Mouse (Mus musculus) ES-E14 (cell line): ENCODE results near the gene Ldlrad3. TPM values are rescaled to one million over a fixed set of nuclear protein-coding genes. Genes with fewer than 3 reads are reported as not detected.
A peak's percentile ranks its signal among the peaks of the same experiment; 100 is the strongest.

Experiments used
- DNase-seq: peaks from one replicate; pipeline ENCODE4 v3.0.0-alpha.2; 2013; ENCODE audit warnings: low read depth, low spot score
- H3K27ac ChIP-seq: 2 replicates; pipeline ENCODE4 v1.5.1; 2012; ENCODE audit warnings: low read depth, mild to moderate bottlenecking, low read length, moderate library complexity, mixed read lengths; ENCODE audit not compliant: poor library complexity, insufficient read depth, severe bottlenecking
- H3K36me3 ChIP-seq: 2 replicates; pipeline ENCODE4 v1.6.1; 2012; ENCODE audit warnings: mild to moderate bottlenecking, low read length, moderate library complexity, mixed read lengths; ENCODE audit not compliant: control insufficient read depth, poor library complexity, insufficient read depth, severe bottlenecking
- H3K4me1 ChIP-seq, 2 experiments: fragments of 150-350 bp in 1 of 2; sonication (generic) in 1 of 2; 2 replicates each; pipeline ENCODE4 v1.6.1; 2012; ENCODE audit warnings: low read length in 2 of 2, mild to moderate bottlenecking in 1 of 2, mixed read lengths in 1 of 2; ENCODE audit not compliant: control insufficient read depth in 2 of 2, insufficient read depth in 2 of 2, poor library complexity in 1 of 2
- H3K4me3 ChIP-seq, 2 experiments: fragments of 150-350 bp in 1 of 2; sonication (generic) in 1 of 2; 2 replicates each; pipeline ENCODE4 v1.5.1; 2012; ENCODE audit warnings: low read length in 2 of 2, low read depth in 1 of 2, mild to moderate bottlenecking in 1 of 2, mixed read lengths in 1 of 2; ENCODE audit not compliant: insufficient read depth in 1 of 2, poor library complexity in 1 of 2, severe bottlenecking in 1 of 2
- H3K9ac ChIP-seq: 2 replicates; pipeline ENCODE4 v1.6.1; 2012; ENCODE audit warnings: low read depth, mild to moderate bottlenecking, low read length, mixed read lengths; ENCODE audit not compliant: poor library complexity, insufficient read depth, severe bottlenecking
- H3K9me3 ChIP-seq: fragments of 150-350 bp; sonication (generic); 2 replicates; pipeline ENCODE4 v1.6.1; 2012; ENCODE audit warnings: low read depth, mild to moderate bottlenecking, low read length; ENCODE audit not compliant: control insufficient read depth, insufficient read depth
- CHD2 ChIP-seq: IDR thresholded peaks from 2 replicates; pipeline ENCODE4 v1.6.1; 2014; ENCODE audit warnings: mild to moderate bottlenecking, low read depth, low read length, inconsistent platforms
- HCFC1 ChIP-seq: IDR thresholded peaks from 2 replicates; pipeline ENCODE4 v1.6.1; 2012; ENCODE audit warnings: low read length, inconsistent platforms, borderline replicate concordance; ENCODE audit not compliant: insufficient read depth
- MAFK ChIP-seq: IDR thresholded peaks from 2 replicates; pipeline ENCODE4 v1.6.1; 2014; ENCODE audit warnings: mild to moderate bottlenecking, low read depth, low read length, inconsistent platforms; ENCODE audit not compliant: insufficient read depth
- ZC3H11A ChIP-seq: IDR thresholded peaks from 2 replicates; pipeline ENCODE4 v1.6.1; 2012; ENCODE audit warnings: low read depth, mild to moderate bottlenecking, inconsistent platforms, low read length, borderline replicate concordance
- ZNF384 ChIP-seq: IDR thresholded peaks from 2 replicates; pipeline ENCODE4 v1.6.1; 2012; ENCODE audit warnings: low read depth, low read length, inconsistent platforms
- in situ Hi-C, 2 experiments: fragments of 600-800 bp; cut with MboI; formaldehyde crosslinking; loops; one replicate each; pipeline ENCODE4 v1.15.1; 2025; ENCODE audit warnings: low sequenced_read_pairs in 2 of 2, inconsistent platforms in 1 of 2; ENCODE audit not compliant: unreplicated experiment in 2 of 2
- total RNA-seq: library from RNA; depleted of rRNA; stranded (reverse); fragments of 300-350 nt; gene quantifications from 2 replicates; pipeline ENCODE4 v1.2.3, GENCODE M21; 2012

Ldlrad3 gene
- total RNA-seq, 1 experiment = 27.1 TPM

GRCm38 (mm10) chr2:102014538-102015113 lies 171.6 kb downstream of the Ldlrad3 start:
- Histone ChIP-seq H3K4me3 (no peak overlapping the region), H3K9me3 (no peaks in the 10 kb centered on the region), H3K36me3 (no peaks in the 10 kb centered on the region), H3K27ac (no peak overlapping the region), H3K4me1 (no peaks in the 10 kb centered on the region), H3K9ac (no peak overlapping the region)
- TF ChIP-seq CHD2 (no peak), HCFC1 (no peak), ZC3H11A (no peak)
- DNase-seq = no peak
- in situ Hi-C loops = no loop called here

- H3K4me1 ChIP-seq = peaks cover under 1% of the 10 kb centered on the region in 2 experiments; a peak in 1 of 4 replicates
- in situ Hi-C loops = no loop called here
- no peaks in the 10 kb centered on the region for H3K36me3 ChIP-seq
- no peaks in the 10 kb centered on the region for H3K9me3 ChIP-seq
- no peak overlapping the region for H3K9ac ChIP-seq
- no peak overlapping the region for H3K27ac ChIP-seq
- TF ChIP-seq MAFK = no peak
- no peak for TF ChIP-seq ZNF384
- no peak for TF ChIP-seq CHD2
- no peak for TF ChIP-seq ZC3H11A
- no peak for TF ChIP-seq HCFC1
- H3K4me3 ChIP-seq = no peak overlapping the region
- no peak for DNase-seq
These were observed 174.7 kb downstream of the Ldlrad3 start for GRCm38 (mm10) chr2:102011311-102011975.

GRCm38 (mm10) chr2:102009766-102010265 lies 176.4 kb downstream of the Ldlrad3 start:
- no peak for TF ChIP-seq MAFK
- TF ChIP-seq ZNF384 = no peak
- TF ChIP-seq CHD2 = no peak
- TF ChIP-seq HCFC1 = no peak
- Histone ChIP-seq H3K9ac (no peak overlapping the region), H3K4me1 (peaks cover 2 to 8% of the 10 kb centered on the region in 2 experiments; a peak in 1 of 4 replicates), H3K9me3 (no peaks in the 10 kb centered on the region), H3K36me3 (no peaks in the 10 kb centered on the region), H3K27ac (no peak overlapping the region), H3K4me3 (no peak overlapping the region)
- DNase-seq = no peak
- in situ Hi-C loops = no loop called here

GRCm38 (mm10) chr2:102006143-102006542 lies 180.0 kb downstream of the Ldlrad3 start:
- H3K9ac ChIP-seq = no peak overlapping the region
- H3K27ac ChIP-seq = 0 out of 2 replicates have a peak overlapping the region, but pooled peaks have one; percentile 24
- H3K9me3 ChIP-seq = no peaks in the 10 kb centered on the region
- TF ChIP-seq MAFK (no peak), ZC3H11A (no peak), ZNF384 (no peak), HCFC1 (no peak), CHD2 (no peak)
- DNase-seq = no peak
- H3K4me1 ChIP-seq = peaks cover 4 to 12% of the 10 kb centered on the region in 2 experiments; a peak in 2 of 4 replicates
- H3K4me3 ChIP-seq = no peak overlapping the region
- no peaks in the 10 kb centered on the region for H3K36me3 ChIP-seq
- in situ Hi-C loops = no loop called here
